Mouse (Mus musculus): ENCODE data around the gene Gsap.
A peak's percentile ranks its signal among the peaks of the same experiment; 100 is the strongest.
"Not testable (repeated sequence)": the region's sequence is repeated elsewhere in the genome, so short reads cannot be mapped to it uniquely, and the experiment has no call there.

Gsap gene

GRCm38 (mm10) chr5:21183046-21183445 lies 3.0 kb upstream of the Gsap start:
- not testable (repeated sequence) for DNase-seq (ENCODE audit: low spot score)

- no peak for DNase-seq (ENCODE audit: low spot score)
These were observed 766 bp downstream of the Gsap start for GRCm38 (mm10) chr5:21186821-21187220.

GRCm38 (mm10) chr5:21188435-21188834 lies 2.4 kb downstream of the Gsap start:
- DNase-seq (ENCODE audit: low spot score) = no peak

GRCm38 (mm10) chr5:21189036-21189435 lies 3.0 kb downstream of the Gsap start:
- no peak for DNase-seq (ENCODE audit: low spot score)

- no peak for DNase-seq (ENCODE audit: low spot score)
These were observed 3.4 kb downstream of the Gsap start for GRCm38 (mm10) chr5:21189460-21189859.

DNA sequence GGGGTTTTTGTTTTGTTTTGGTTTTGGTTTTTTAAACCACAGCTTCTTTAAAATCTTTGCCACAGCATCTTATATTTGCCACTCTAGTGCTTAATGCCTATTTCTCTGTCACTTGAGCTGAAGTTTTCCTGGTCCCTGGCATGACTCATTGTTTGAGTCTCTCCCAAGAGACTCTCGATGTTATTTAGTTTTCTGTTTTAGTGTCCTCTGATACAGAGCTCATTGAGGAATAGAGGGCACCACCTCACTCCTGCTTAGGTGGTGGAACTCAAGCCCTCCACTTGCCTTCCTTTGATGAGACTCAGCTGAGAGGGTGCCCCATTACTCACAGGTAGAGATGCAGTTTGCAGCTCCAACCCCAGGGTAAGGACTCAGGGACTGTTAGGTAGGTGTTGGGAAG lies 17.4 kb downstream of the Gsap start:
- no peak for DNase-seq (ENCODE audit: low spot score)

DNA sequence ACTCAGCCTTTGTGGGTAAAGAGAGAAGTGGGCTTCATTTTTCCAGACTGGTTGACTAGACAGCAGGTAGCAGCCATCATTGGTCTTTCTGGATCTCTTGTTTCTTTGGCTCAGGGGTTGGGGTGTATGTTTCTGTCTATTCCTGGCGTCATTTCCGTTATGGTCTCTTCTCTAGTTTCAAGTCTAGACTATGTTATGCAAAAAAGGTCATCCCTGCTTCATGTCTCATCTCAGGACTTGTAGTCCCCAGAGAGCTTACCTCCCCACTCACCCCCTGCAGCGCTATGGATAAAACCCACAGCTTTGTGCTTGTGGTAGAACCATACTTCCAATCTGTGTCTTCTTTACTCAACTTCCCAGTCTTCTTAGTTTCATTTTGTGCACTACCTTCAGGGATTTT lies 18.1 kb downstream of the Gsap start:
- no peak for DNase-seq (ENCODE audit: low spot score)

DNA sequence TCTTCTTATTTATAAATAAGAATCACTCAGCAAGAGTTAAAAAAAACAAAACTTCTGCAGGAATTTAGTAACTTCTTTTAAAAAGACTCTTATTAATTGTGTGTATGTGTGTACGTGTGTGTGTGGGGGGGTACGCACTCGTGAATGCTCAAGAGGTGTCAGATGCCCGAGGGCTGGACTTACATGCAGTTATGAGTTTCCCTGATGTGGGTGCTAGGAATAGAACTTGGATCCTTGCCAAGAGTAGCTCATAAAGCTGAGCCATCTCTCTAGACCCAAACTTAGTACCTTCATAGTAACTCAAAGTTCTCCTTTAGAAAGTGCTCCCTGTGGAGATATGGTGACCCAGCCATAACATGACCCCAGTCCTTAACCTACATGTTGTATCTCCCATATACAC lies 20.0 kb downstream of the Gsap start:
- DNase-seq (ENCODE audit: low spot score) = no peak

DNA sequence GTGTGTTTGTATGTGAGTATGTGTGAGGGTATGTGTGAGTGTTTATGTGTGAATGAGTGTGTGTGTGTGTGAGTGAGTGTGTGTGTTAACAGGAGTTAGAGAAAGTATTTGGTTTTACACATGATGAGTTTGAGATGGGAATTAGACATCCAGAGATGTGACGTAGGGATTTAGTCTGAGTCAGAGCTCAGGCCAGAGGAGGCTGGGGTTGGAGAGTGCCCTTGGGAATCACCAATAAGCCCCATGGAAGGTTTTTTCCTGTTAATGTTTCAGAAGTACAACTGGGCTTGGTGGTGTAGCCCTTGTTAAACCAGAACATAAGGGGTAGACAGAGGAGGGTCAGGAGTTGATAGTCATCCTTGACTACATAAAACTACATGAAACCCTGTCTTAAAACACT lies 25.4 kb downstream of the Gsap start:
- DNase-seq (ENCODE audit: low spot score) = no peak

DNA sequence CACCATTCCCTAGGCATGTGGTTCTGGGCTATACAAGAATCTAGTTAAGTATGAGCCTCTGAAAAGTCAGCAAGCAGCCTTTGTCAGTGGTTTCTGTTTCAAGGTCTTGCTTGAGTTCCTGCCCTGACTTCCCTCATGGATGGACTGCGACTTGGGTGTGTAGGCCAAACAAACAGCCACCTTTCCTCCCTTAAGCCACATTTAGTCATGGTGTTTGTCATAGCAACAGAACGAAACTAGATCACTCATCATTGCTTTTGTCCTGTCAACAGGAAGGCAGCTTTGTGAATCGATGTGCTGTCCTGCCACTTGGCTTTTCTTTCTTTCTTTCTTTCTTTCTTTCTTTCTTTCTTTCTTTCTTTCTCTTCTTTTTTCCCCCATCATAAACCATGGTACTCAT lies 26.9 kb downstream of the Gsap start:
- no peak for DNase-seq (ENCODE audit: low spot score)

GRCm38 (mm10) chr5:21213801-21214200 lies 27.7 kb downstream of the Gsap start:
- no peak for DNase-seq (ENCODE audit: low spot score)

GRCm38 (mm10) chr5:21217453-21218294 lies 31.6 kb downstream of the Gsap start:
- DNase-seq (ENCODE audit: low spot score) = no peak

GRCm38 (mm10) chr5:21232876-21233275 lies 46.8 kb downstream of the Gsap start:
- DNase-seq (ENCODE audit: low spot score) = no peak

- DNase-seq (ENCODE audit: low spot score) = no peak
These were observed 58.5 kb downstream of the Gsap start for GRCm38 (mm10) chr5:21244575-21244974.

- DNase-seq (ENCODE audit: low spot score) = no peak
These were observed 59.2 kb downstream of the Gsap start for GRCm38 (mm10) chr5:21245241-21245640.

DNA sequence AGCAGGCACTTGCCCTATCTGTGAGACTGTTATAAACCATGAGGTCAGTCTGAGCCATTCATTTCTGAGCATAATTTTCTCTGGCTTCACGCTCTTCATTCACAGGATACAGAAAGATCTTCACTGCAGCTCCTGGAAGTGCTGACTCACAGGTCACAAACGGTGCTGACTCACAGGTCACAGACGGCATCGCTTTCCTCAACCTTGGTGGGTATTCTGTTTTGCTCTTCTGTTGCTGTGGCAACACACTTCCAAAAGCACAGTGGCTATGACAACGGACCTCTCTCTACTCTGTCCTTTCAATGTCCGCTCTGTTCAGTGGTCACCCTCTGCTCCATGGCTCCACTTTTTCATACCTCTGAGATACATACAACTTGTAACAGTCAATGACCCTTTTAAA lies 60.7 kb downstream of the Gsap start:
- peak; percentile 48 for DNase-seq (ENCODE audit: low spot score)

DNA sequence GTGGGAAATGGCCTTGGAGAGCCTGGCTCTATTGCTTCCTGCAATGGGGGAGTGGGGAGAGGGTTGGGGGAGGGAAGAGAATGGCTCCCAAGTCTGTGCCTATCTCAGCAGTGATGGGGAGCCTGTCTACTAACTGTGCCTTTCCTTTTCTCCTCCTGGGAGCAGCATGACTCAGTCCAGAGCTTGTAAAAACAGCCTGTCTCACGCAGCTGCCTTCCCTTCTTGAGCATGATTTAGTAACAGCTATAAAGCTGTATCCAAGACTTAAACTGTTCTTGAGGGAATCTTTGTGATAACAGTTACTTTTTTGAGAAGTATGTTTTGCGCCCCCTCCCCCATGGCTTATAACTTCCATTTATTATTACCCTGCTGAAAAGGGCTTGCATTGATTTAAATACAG lies 61.9 kb downstream of the Gsap start:
- DNase-seq (ENCODE audit: low spot score) = no peak

DNA sequence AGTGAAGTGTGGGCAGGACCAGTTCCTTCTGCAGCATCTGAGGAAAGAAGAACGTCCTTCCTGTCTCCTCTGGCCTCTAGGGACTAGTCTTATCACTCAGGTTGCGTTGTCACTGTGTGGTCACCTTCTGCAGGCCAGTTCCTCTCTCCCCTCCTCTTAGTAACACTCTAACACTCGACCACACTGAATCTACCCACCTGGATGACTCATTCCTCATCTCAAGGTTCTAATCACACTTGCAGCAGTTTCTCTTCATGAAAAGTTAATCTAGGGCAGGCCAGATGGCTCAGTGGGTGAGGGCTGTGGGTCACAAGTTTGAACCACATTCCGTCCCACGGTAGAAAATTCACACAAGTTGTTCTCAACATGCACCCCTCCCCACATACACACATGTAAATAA lies 62.8 kb downstream of the Gsap start:
- no peak for DNase-seq (ENCODE audit: low spot score)

DNA sequence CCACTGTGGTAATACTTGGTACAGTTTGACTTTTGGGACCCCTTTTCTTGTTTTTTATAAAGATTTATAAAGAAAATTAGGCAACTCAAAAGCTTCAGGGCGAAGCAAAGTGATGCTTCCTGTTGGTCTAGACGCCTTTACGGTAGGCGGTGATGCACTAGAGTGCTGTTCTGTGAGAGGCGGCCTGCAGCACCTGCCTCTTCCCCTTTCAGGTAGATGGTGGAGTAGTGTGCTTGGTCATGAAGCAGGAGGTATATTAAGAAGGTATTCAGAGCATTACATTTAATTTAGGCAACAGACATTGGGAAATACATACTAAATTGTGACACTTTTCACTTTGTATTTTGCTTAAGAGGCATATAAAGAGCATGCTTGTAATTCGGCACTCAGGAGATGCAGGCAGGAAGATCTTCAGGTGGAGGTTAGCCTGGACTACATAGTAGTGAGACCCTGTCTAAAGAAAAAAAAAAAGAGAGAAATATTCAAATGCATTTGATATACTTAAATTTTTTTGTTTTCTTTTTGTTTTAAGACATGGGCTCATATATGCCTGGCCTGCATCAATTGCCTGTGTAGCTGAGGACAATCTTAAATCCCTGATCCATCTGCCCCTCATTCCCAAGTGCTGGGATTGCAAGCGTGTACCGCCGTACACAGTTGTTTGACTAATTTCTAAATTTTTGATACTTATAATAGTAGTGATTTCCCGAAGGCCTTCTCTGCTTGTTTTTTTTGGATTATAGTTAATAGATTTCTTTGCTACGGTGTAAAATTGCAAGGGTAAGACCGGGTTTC lies 68.9 kb downstream of the Gsap start:
- DNase-seq (ENCODE audit: low spot score) = no peak

- no peak for DNase-seq (ENCODE audit: low spot score)
These were observed 69.6 kb downstream of the Gsap start for GRCm38 (mm10) chr5:21255551-21256132.

- DNase-seq (ENCODE audit: low spot score) = no peak
These were observed 71.1 kb downstream of the Gsap start for GRCm38 (mm10) chr5:21257126-21257525.

GRCm38 (mm10) chr5:21257806-21258205 lies 71.8 kb downstream of the Gsap start:
- peak; percentile 46 for DNase-seq (ENCODE audit: low spot score)

GRCm38 (mm10) chr5:21260746-21261145 lies 74.7 kb downstream of the Gsap start:
- no peak for DNase-seq (ENCODE audit: low spot score)
